Mouse (Mus musculus) lung, embryonic 16.5 days (tissue): Measurements from ENCODE around the gene Ces1c. TPM values are rescaled to one million over a fixed set of nuclear protein-coding genes. Genes with fewer than 3 reads are reported as not detected.

Experiments
- ATAC-seq: fragments of 200-750 bp; cut with Nextera tagmentation; 2 replicates; pipeline ENCODE4 v1.8.0; 2017; ENCODE audit warnings: low read depth, mild to moderate bottlenecking, moderate library complexity
- H3K27ac ChIP-seq: fragments of 300-500 bp; sonication (generic); 2 replicates; pipeline ENCODE4 v1.5.1; 2014; ENCODE audit warnings: mild to moderate bottlenecking, control low read depth, low read length
- H3K27me3 ChIP-seq: fragments of 300-500 bp; sonication (generic); 2 replicates; pipeline ENCODE4 v1.6.1; 2014; ENCODE audit warnings: low read depth, low read length, mixed read lengths; ENCODE audit not compliant: control insufficient read depth, insufficient read depth
- H3K36me3 ChIP-seq: fragments of 300-500 bp; sonication (generic); 2 replicates; pipeline ENCODE4 v1.6.1; 2014; ENCODE audit warnings: low read length; ENCODE audit not compliant: control insufficient read depth, insufficient read depth
- H3K4me1 ChIP-seq: fragments of 300-500 bp; sonication (generic); replicated peaks from 2 replicates; pipeline ENCODE4 v1.6.1; 2014; ENCODE audit warnings: low read length, mixed read lengths; ENCODE audit not compliant: control insufficient read depth, insufficient read depth
- H3K4me2 ChIP-seq: fragments of 300-500 bp; sonication (generic); 2 replicates; pipeline ENCODE4 v1.6.1; 2014; ENCODE audit warnings: low read depth, low read length, control low read depth
- H3K4me3 ChIP-seq: fragments of 300-500 bp; sonication (generic); 2 replicates; pipeline ENCODE4 v1.5.1; 2014; ENCODE audit warnings: mild to moderate bottlenecking, low read length, control low read depth
- H3K9ac ChIP-seq: fragments of 300-500 bp; sonication (generic); 2 replicates; pipeline ENCODE4 v1.6.1; 2014; ENCODE audit warnings: low read length, control low read depth
- H3K9me3 ChIP-seq: fragments of 300-500 bp; sonication (generic); 2 replicates; pipeline ENCODE4 v1.6.1; 2016; ENCODE audit warnings: low read length; ENCODE audit not compliant: control insufficient read depth
- WGBS: fragments of 180-500 bp; shearing (Covaris S2); extraction: QIAGEN DNeasy Blood & Tissue Kit; methylation state at CpG from one replicate; pipeline ENCODE4 v1.1.7; 2014; 5-methylcytosine and 5-hydroxymethylcytosine counted together
- polyA plus RNA-seq: library from polyadenylated mRNA; unstranded; fragments of >200 nt; fragmentation: Nextera tagmentation; extraction: Ambion mirVana; gene quantifications from 2 replicates; pipeline ENCODE4 v1.2.1, GENCODE M21; 2015

The Ces1c gene
- polyA plus RNA-seq, 1 experiment from 2014 or later = not detected

DNA sequence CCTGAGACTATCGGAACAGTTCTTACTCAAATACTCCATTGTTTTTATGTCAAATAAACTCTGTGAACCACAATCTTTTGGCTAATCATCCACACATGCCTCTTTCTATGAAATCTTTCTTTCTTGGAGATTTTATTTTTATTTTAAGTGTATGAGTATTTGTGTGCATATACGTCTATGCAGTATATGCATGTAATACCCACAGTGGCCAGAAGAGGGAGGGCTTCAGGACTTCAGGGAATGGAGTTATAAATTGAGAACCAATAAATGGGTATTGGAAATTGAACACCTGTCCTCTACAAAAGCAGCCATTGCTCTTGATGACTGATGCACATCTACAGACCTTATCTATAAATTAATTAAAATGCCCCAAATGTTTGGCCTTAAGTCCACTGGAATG is 1.1 kb upstream of the Ces1c start:
- ATAC-seq = no peak

DNA sequence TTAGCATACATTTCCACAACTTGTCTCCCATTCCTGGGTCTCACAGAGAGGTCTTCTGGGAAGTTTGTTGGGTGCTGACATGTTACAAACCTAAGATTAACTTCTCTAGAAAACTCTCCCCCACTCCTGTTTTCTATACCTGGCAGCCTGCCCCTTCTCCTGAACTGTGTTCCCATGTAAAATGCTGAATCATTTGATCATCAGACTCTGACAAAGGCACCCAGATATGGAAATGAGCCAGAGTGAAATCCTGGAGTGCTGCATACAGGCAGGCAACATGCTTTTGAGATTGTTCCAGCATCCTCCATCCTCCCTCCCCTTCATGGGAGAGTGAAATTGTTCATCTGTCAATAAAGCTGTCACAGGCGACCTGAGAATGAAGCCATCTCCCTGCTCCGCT is 4.6 kb downstream of the Ces1c start:
- H3K4me3 ChIP-seq = no peak overlapping the region
- H3K27me3 ChIP-seq = no peaks in the 10 kb centered on the region
- WGBS = 77% methylated on average over 2 of the region's 2 CpGs

More for the DNA sequence above, 1.1 kb upstream of the Ces1c start:
- no peaks in the 10 kb centered on the region for H3K36me3 ChIP-seq
- no peak overlapping the region for H3K4me2 ChIP-seq
- no peak overlapping the region for H3K4me3 ChIP-seq
- H3K4me1 ChIP-seq = no peaks in the 10 kb centered on the region
- no peaks in the 10 kb centered on the region for H3K27me3 ChIP-seq
- H3K9ac ChIP-seq = no peak overlapping the region
- H3K27ac ChIP-seq = no peak overlapping the region
- no peaks in the 10 kb centered on the region for H3K9me3 ChIP-seq
- 86% methylated on average over 2 of the region's 2 CpGs for WGBS

DNA sequence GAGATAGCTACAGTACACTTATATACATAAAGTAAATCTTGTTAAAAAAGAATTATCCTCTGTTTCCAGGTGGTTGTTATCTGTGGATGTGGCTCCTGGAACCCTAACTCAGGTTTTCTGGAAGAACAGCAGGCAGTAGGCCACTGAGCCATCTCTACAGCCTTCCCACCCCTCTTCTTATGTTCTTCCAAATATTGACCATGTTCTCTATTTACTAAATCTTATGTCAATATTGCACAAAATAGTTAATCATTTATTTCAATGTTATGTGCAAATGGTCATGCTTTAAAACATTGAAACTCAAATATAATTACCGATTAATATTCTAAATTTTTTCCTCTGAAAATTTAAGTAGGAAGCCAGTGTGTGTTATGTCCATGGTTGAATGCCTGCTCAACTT is 9.1 kb downstream of the Ces1c start:
- Histone ChIP-seq H3K4me3 (no peak overlapping the region), H3K27ac (no peak overlapping the region), H3K9ac (no peak overlapping the region), H3K4me1 (no peaks in the 10 kb centered on the region), H3K27me3 (no peaks in the 10 kb centered on the region), H3K9me3 (no peaks in the 10 kb centered on the region), H3K4me2 (no peak overlapping the region), H3K36me3 (no peaks in the 10 kb centered on the region)
- ATAC-seq = no peak
- 92% methylated on average over 1 of the region's 1 CpGs for WGBS

More for the DNA sequence above, 4.6 kb downstream of the Ces1c start:
- ATAC-seq = no peak
- H3K4me2 ChIP-seq = no peak overlapping the region
- no peaks in the 10 kb centered on the region for H3K9me3 ChIP-seq
- H3K9ac ChIP-seq = no peak overlapping the region
- H3K27ac ChIP-seq = no peak overlapping the region
- H3K36me3 ChIP-seq = no peaks in the 10 kb centered on the region
- H3K4me1 ChIP-seq = no peaks in the 10 kb centered on the region

DNA sequence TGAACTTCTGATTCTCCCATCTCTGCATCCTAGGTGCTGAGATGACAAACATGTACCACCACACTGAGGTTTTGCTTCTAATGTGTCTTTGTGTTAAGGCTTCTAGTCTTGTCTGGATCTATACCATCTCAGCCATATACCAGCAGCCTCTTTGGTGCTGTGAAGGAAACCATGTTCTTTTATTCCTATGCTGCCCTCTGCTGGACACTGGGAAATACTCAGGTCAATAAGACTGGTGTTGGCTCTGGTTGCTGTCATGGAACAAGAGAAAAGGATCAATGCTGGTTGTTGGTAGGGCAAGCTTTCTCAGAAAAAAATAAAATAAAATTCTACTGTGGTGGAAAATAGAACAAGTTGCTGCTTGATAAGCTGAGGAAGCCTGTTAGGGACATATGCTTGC is 35.7 kb downstream of the Ces1c start:
- Histone ChIP-seq H3K36me3 (no peaks in the 10 kb centered on the region), H3K9ac (no peak overlapping the region), H3K27ac (no peak overlapping the region), H3K4me3 (no peak overlapping the region), H3K4me1 (no peaks in the 10 kb centered on the region), H3K27me3 (no peaks in the 10 kb centered on the region), H3K9me3 (no peaks in the 10 kb centered on the region), H3K4me2 (no peak overlapping the region)
- ATAC-seq = peak; percentile 54; the same call in 1 of the 2 replicates

DNA sequence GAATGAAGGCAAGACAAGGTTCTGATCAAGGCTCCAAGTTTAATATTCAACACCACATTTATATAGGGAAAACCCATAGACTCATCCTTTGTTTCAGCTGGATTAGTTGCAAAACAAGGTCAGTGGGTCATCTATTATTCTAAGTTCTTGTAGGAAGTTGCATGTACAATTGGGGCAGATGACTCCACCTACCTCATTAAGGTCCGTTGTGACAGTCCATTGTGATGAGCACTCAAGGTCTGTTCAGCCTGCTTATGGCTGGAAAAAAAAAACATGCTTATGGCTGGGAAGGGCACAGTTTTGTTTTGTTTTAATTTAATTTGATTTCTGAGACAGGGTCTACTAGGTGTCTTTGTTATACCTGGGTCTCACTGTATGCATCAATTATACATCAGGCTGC is 39.8 kb downstream of the Ces1c start:
- 54% methylated on average over 1 of the region's 1 CpGs for WGBS
- Histone ChIP-seq H3K4me2 (no peak overlapping the region), H3K36me3 (no peaks in the 10 kb centered on the region), H3K27me3 (no peaks in the 10 kb centered on the region), H3K27ac (no peak overlapping the region), H3K4me1 (no peaks in the 10 kb centered on the region; the same call in 1 of the 2 replicates), H3K9ac (no peak overlapping the region), H3K4me3 (no peak overlapping the region), H3K9me3 (no peaks in the 10 kb centered on the region)
- no peak for ATAC-seq

DNA sequence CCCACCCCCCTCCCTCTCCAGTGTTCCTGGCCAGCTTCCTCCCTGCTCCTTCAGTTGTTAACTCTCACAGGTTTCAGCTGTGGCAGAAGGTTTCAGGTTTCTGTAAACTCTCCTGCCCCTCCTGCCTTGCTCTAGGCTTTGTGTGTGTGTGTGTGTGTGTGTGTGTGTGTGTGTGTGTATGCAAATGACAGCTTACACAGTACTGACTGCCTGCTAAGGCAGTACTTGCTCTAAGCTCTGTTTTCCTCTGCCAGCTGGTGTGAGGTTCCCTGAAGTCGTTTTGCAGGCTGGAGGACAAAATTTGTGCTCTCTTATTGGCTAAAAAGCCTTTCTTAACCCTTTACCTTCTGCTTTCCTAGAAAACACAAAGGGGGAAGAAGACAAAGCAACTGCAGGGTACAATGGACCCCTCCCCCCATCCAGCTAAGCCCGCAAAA is 42.4 kb downstream of the Ces1c start:
- H3K9ac ChIP-seq = no peak overlapping the region
- no peaks in the 10 kb centered on the region for H3K9me3 ChIP-seq
- H3K36me3 ChIP-seq = no peaks in the 10 kb centered on the region
- H3K4me2 ChIP-seq = peak overlapping the region; percentile 32; the same call in 1 of the 2 replicates
- H3K27ac ChIP-seq = no peak overlapping the region
- peak; percentile 88 for ATAC-seq
- H3K27me3 ChIP-seq = no peaks in the 10 kb centered on the region
- no peaks in the 10 kb centered on the region; the same call in 1 of the 2 replicates for H3K4me1 ChIP-seq
- WGBS = 0% methylated on average over 2 of the region's 2 CpGs
- H3K4me3 ChIP-seq = no peak overlapping the region

DNA sequence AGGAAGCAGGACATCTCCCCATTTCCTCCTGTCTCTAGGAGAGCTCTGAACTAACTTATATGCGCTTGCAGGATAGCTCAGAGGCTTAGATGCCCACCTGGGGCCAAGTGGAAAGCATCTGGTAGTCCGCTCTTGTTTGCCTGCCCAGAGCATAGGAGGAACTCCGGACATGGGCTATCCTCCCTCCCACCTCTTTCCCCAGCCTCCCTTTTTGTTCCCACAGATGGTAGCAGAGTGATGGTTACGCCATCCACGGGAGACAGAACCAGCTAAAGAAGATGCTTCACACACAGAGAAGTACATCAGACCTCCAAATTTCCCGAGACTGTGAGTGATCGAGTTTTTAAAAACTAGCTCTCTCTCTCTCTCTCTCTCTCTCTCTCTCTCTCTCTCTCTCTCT is 42.9 kb downstream of the Ces1c start:
- no peak overlapping the region for H3K9ac ChIP-seq
- H3K27ac ChIP-seq = no peak overlapping the region
- H3K4me1 ChIP-seq = no peaks in the 10 kb centered on the region; the same call in 1 of the 2 replicates
- 11% methylated on average over 7 of the region's 7 CpGs for WGBS
- H3K4me2 ChIP-seq = peak overlapping the region; percentile 32
- ATAC-seq = no peak
- H3K27me3 ChIP-seq = no peaks in the 10 kb centered on the region
- H3K4me3 ChIP-seq = no peak overlapping the region
- no peaks in the 10 kb centered on the region for H3K36me3 ChIP-seq
- H3K9me3 ChIP-seq = no peaks in the 10 kb centered on the region

DNA sequence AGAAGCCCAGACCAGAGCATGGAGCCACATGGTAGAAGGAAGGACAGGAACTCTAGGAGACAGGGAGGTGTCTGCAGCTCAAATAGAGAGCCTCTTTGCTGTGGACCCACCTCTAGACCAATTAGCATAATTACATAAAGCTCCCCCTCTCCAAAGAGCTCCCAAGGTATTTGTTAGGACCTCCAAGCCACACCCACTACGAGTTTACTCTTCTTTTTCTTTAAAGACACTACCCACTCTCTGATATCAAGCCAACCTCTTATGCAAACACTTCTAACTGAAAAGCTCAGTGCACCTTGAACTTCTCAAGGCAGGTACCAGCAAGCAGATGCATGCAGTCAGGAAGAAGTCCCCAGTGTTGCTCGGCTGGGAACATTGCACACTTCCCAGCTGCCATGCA is 51.2 kb downstream of the Ces1c start, which contains the start of gene Ces1b:
Gene Ces1b (minus strand): TSS at position 131 of the 400 bp plus-strand sequence.
- H3K9ac ChIP-seq = no peak within 1 kb of the TSS
- H3K4me3 ChIP-seq = no peak within 1 kb of the TSS
- no peaks in the 10 kb centered on the region for H3K9me3 ChIP-seq
- 51% methylated on average over 2 of the region's 2 CpGs for WGBS
- no peaks in the 10 kb centered on the region for H3K36me3 ChIP-seq
- H3K27ac ChIP-seq = no peak within 1 kb of the TSS
- H3K27me3 ChIP-seq = no peaks in the 10 kb centered on the region
- no peak for ATAC-seq
- H3K4me2 ChIP-seq = no peak within 1 kb of the TSS
- H3K4me1 ChIP-seq = no peaks in the 10 kb centered on the region

DNA sequence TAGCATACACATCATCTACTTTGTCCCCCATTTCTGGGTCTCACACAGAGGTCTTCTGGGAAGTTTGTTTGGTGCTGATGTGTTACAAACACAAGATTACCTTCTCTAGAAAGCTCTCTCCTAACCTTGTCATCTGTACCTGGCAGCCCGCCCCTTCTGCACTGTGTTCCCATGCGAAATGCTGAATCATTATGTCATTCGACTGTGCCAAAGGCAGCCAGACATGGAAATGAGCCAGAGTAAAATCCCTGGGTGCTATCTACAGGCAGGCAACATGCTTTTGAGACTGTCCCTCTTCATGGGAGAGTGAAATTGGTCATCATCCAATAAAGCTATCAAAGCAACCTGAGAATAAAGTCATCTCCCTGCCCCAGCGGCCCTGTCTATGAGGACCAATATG is 55.8 kb downstream of the Ces1c start:
- H3K27ac ChIP-seq = no peak overlapping the region
- H3K27me3 ChIP-seq = no peaks in the 10 kb centered on the region
- H3K36me3 ChIP-seq = no peaks in the 10 kb centered on the region
- H3K4me2 ChIP-seq = no peak overlapping the region
- H3K9ac ChIP-seq = no peak overlapping the region
- H3K4me1 ChIP-seq = no peaks in the 10 kb centered on the region
- H3K9me3 ChIP-seq = no peaks in the 10 kb centered on the region
- ATAC-seq = no peak
- H3K4me3 ChIP-seq = no peak overlapping the region
- WGBS = 84% methylated on average over 4 of the region's 4 CpGs
